Mouse (Mus musculus) stomach, postnatal 0 days (tissue): ENCODE data around the gene Pbx2.

Source experiments
- CTCF ChIP-seq: IDR thresholded peaks from 2 replicates; pipeline ENCODE4 v1.5.1; 2016; ENCODE audit warnings: antibody characterized with exemption, low read depth, mild to moderate bottlenecking, moderate library complexity
- EP300 ChIP-seq: optimal IDR thresholded peaks from 2 replicates; pipeline ENCODE3; 2016; ENCODE audit warnings: antibody characterized with exemption

- no peak for TF ChIP-seq CTCF
- TF ChIP-seq EP300, result no peak
Measured at GRCm38 (mm10) chr17:34567311-34567710, 23.8 kb upstream of the Pbx2 start.
